In genomic region chr2:60088785-60089527, GRCm38 (mm10) we compare ENCODE assay signal across 10 mouse cellular contexts.
DNase-seq lines count a peak whose midpoint lies in the region; ATAC-seq lines count a peak whose summit lies in the region.
"Had no signal": no experiment of that assay in that cellular context is flagged by ENCODE, and none has a peak within 500 bp of the region (broad histone marks: within the 10 kb centered on the region; RNA-seq: fewer than 3 reads in every experiment).

No protein-coding gene starts in this region.

- no peaks in the 10 kb centered on the region for H3K27me3 ChIP-seq in heart, embryonic 10.5 days (ENCODE audit: insufficient read depth, poor library complexity, severe bottlenecking)
- no peaks in the 10 kb centered on the region for H3K27me3 ChIP-seq in midbrain, embryonic 10.5 days (ENCODE audit: low read depth, poor library complexity, severe bottlenecking)
- H3K27me3 ChIP-seq in midbrain, embryonic 11.5 days (ENCODE audit: control insufficient read depth, insufficient read depth, low read length): no peaks in the 10 kb centered on the region
- no peaks in the 10 kb centered on the region for H3K27me3 ChIP-seq in neural tube, embryonic 15.5 days (replicated peaks)

- 89% methylated on average over 14 of the region's 14 CpGs for WGBS in heart, embryonic 10.5 days
- WGBS in midbrain, embryonic 10.5 days: 86% methylated on average over 14 of the region's 14 CpGs
- 84% methylated on average over 14 of the region's 14 CpGs for WGBS in midbrain, embryonic 11.5 days
- WGBS in neural tube, embryonic 15.5 days: 76% methylated on average over 14 of the region's 14 CpGs

- peak overlapping the region; percentile 59; the same call in 1 of the 2 replicates for H3K27ac ChIP-seq in heart, embryonic 10.5 days
- H3K27ac ChIP-seq in midbrain, embryonic 10.5 days (replicated peaks): peak overlapping the region; percentile 46; the same call in 1 of the 2 replicates
- no peak overlapping the region for H3K27ac ChIP-seq in midbrain, embryonic 11.5 days (ENCODE audit: low read depth, low read length)
- H3K27ac ChIP-seq in neural tube, embryonic 15.5 days (replicated peaks): peak overlapping the region; percentile 74

- no peak overlapping the region for H3K9ac ChIP-seq in midbrain, embryonic 11.5 days (ENCODE audit: low read length)
- no peak overlapping the region for H3K9ac ChIP-seq in neural tube, embryonic 15.5 days (replicated peaks)

- no peaks in the 10 kb centered on the region for H3K9me3 ChIP-seq in heart, embryonic 10.5 days
- 0 out of 2 replicates have a peak, but pooled peaks cover 5% of the 10 kb centered on the region for H3K9me3 ChIP-seq in midbrain, embryonic 10.5 days (replicated peaks)
- H3K9me3 ChIP-seq in midbrain, embryonic 11.5 days (ENCODE audit: control insufficient read depth, low read length): no peaks in the 10 kb centered on the region
- no peaks in the 10 kb centered on the region for H3K9me3 ChIP-seq in neural tube, embryonic 15.5 days (replicated peaks)

- peaks cover 26% of the 10 kb centered on the region for H3K4me1 ChIP-seq in heart, embryonic 10.5 days
- peaks cover 22% of the 10 kb centered on the region for H3K4me1 ChIP-seq in midbrain, embryonic 10.5 days
- peaks cover 7% of the 10 kb centered on the region; the same call in 1 of the 2 replicates for H3K4me1 ChIP-seq in midbrain, embryonic 11.5 days (ENCODE audit: control insufficient read depth, insufficient read depth, low read length)
- peaks cover 14% of the 10 kb centered on the region for H3K4me1 ChIP-seq in neural tube, embryonic 15.5 days

- no peak overlapping the region for H3K4me2 ChIP-seq in midbrain, embryonic 11.5 days
- H3K4me2 ChIP-seq in neural tube, embryonic 15.5 days: peak overlapping the region; percentile 47

- no peak overlapping the region for H3K4me3 ChIP-seq in heart, embryonic 10.5 days
- H3K4me3 ChIP-seq in midbrain, embryonic 10.5 days: no peak overlapping the region
- no peak overlapping the region for H3K4me3 ChIP-seq in midbrain, embryonic 11.5 days (ENCODE audit: low read depth, low read length)
- H3K4me3 ChIP-seq in neural tube, embryonic 15.5 days (replicated peaks): peak overlapping the region; percentile 19; the same call in 1 of the 2 replicates
- H3K4me3 ChIP-seq: myocyte had no signal

- no peak for DNase-seq in heart, embryonic 10.5 days (ENCODE audit: low spot score)
- DNase-seq in heart, postnatal 14 days: no peak
- DNase-seq in midbrain, embryonic 10.5 days (ENCODE audit: low spot score): no peak
- no peak for DNase-seq in midbrain, embryonic 11.5 days (ENCODE audit: low spot score, missing footprints)
- peak; percentile 81 for DNase-seq in lung, postnatal 25 days (ENCODE audit: low spot score)
- no peak for DNase-seq in left cerebral cortex, adult 11 months (ENCODE audit: low spot score)
- no peak for DNase-seq in cerebellum, adult 18-20 months
- DNase-seq: right cerebral cortex, postnatal 4 days had no signal

- ATAC-seq in midbrain, embryonic 11.5 days (ENCODE audit: low FRiP score): no peak
- 0 out of 2 replicates have a peak, but pooled peaks have one; percentile 7 for ATAC-seq in neural tube, embryonic 15.5 days (ENCODE audit: low FRiP score)

- intact Hi-C loops in heart, postnatal 14 days (cut with DNase I): no loop called here

- H3K36me3 ChIP-seq in heart, embryonic 10.5 days: peaks cover 9% of the 10 kb centered on the region; the same call in 1 of the 2 replicates
- H3K36me3 ChIP-seq in midbrain, embryonic 10.5 days: peaks cover 18% of the 10 kb centered on the region
- no peaks in the 10 kb centered on the region for H3K36me3 ChIP-seq in midbrain, embryonic 11.5 days (ENCODE audit: control insufficient read depth, insufficient read depth, low read length)
- no peaks in the 10 kb centered on the region for H3K36me3 ChIP-seq in neural tube, embryonic 15.5 days
